Mouse (Mus musculus) heart, postnatal 4 days (tissue): Measurements from ENCODE around the gene Rapgef1. TPM values are rescaled to one million over a fixed set of nuclear protein-coding genes. Genes with fewer than 3 reads are reported as not detected.

Experiments used
- DNase-seq: peaks from one replicate; pipeline ENCODE4 v3.0.0; 2021
- total RNA-seq, 2 experiments: library from RNA; stranded (reverse); gene quantifications; 2 replicates each; pipeline ENCODE4 v1.2.3; 2021

The Rapgef1 gene
- 10 to 100 TPM; 96.3 to 98.4 TPM for total RNA-seq

DNA sequence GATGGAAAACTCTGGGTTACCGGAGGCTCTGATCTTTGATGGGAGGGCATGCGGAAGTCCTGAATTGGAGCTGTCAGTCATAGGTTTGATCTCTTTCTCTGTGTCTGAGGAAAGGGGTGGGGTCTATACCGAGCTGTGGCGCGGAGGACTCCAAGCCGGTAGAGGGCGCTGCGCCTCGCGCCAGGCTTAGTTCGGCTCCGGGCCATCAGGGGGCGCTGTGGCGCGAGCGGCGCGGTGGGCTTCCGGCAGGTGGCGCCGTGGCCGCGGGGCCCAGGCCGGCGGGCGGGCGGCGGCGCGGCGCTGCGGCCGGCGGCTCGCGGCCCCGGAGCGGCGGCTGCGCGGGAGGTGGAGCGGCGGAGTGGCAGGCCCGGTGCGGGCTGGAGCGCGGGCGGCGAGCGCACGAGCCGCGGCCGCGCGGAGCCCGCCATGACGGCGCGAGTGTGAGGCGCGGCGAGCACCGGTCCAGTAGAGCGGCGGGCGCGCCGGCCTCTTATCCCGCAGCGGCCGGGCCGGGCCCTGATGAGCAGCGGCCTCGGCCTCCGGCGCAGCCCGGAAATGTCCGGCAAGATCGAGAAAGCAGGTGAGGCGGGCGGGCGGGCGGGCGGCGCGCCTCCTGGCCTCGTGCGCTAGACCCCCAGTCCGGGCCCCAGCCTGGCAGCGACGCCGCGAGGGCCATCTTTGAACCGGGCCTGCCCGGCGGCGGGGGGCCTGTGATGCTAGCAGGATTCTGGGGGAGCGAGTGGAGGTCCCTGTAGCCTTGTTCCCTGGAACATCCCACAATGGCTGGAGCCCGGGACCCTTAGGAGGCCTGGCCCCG lies at the start of gene Rapgef1:
Gene Rapgef1, plus strand, starts transcription at position 237 of the 817 bp plus-strand sequence.
- peak; percentile 95 for DNase-seq

DNA sequence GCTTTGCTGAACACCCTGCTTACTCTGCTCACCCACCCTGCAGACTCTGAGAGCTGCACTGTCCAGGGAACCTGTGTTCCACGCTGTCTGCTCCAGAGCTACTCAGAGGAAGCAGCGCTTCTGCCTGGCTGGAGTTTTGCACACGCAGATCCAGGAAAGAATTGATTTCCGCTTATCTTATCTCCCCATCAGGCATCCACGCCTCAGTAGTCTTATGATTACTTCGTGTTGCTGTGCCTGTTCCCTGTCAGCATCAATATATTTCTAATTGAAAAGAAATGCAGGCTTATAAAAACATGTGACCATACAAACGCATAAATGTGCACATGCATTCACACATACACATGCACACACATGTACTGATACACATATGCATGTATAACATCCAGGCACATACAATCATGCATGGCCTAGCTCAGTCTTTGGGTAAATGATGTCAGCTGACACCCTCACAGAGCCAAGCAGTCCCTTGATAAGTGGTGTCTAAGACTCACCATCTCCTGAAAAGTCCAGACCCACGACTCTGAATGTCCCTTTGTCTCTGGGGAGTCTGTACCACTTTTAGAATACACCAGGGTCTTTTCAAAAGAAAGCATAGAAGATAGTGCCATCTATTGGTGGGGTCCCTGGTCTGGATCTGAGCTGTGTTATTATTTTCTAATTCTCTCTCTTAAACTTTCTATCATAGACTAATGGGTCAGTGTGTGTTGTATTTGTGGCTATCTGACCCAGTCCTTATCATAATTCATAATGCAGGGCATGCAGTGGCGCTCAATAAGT lies 47.4 kb upstream of the Rapgef1 start:
- DNase-seq: no peak

DNA sequence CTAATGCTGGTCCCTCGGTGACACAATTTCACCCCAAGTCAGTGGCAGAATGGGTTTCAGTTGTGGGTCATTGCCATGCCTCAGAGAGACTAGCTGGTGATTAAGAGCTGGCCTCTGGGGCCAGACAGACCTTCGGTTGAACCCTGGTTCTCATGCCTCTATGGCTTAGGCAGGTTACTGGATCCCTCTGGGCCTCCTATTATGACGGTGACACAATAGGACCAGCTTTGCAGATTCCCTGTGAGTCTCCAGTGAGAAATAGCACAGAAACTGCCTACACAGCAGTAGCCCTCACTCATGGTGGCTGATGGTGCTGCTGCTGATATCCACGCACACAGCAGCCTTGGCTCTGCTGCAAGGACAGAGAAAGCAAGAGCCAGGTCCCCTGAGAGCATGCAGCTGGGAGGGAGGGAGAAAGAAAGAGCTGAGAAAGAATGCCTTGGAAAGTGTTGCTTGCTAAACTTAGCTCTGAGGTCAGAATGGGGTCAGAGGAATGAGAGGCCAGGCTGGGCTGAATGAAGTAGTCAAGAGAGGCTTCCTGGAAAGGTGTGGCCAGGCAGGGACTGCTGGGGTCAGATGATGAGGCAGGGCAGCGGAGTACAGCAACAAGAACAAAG lies 46.6 kb upstream of the Rapgef1 start:
- DNase-seq: no peak

DNA sequence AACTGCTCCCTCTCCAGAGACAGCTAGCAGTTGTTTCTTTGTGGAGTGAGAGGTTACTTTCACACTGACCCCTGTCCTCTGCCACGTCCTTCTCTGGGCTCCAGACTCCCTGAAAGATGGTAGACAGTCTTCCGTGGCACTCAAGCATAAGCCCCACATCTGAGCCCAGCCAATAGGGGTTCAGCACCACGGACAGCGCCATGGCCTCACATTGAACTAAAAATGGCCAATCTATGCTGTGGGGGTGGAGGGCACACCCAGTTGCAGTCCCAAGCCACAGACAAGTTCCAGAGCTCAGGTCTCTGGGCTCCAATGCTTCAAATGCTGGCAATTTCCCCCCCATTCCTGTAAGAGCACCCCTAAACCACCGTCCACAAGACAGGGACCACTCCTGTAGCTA lies 45.9 kb upstream of the Rapgef1 start:
- peak; percentile 77 for DNase-seq

DNA sequence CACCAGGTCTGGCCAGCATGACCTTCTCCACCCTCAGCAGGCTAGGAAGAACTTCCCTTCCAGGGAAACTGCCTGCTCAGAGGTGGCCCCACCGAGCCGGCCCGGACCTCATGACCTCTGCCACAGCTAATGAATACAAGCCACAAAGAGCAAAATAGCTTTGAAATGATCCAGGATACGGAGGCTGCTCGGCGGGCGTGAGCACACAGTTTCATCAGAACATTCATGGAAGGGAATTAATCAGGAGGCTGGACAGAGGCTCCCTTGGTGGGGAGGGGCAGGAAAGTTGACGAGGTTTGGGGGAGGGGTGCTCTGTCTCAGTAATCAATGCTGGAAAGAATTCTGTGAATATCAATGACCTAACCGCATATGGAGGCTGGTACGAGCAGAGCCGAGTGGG lies 45.3 kb upstream of the Rapgef1 start:
- DNase-seq: no peak

DNA sequence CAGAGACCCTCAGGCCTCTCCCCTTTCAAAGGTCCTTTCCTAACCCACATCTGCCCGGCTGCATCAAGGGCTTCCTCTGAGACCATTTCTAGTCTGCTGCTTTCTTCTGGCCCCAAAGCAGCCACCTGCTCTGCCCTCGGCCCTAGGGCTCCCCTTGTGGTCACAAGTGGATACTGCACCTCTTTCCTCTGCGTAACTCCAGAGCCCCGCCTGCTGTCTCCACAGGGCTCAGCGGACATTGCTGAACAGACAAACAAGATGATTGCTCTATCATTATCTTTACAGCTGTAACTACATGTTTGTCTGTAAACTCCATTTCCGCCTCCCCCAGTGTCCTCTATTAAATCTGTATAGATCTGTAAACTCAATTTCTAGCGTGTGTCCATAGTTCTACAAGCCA lies 37.1 kb upstream of the Rapgef1 start:
- DNase-seq: peak; percentile 87

DNA sequence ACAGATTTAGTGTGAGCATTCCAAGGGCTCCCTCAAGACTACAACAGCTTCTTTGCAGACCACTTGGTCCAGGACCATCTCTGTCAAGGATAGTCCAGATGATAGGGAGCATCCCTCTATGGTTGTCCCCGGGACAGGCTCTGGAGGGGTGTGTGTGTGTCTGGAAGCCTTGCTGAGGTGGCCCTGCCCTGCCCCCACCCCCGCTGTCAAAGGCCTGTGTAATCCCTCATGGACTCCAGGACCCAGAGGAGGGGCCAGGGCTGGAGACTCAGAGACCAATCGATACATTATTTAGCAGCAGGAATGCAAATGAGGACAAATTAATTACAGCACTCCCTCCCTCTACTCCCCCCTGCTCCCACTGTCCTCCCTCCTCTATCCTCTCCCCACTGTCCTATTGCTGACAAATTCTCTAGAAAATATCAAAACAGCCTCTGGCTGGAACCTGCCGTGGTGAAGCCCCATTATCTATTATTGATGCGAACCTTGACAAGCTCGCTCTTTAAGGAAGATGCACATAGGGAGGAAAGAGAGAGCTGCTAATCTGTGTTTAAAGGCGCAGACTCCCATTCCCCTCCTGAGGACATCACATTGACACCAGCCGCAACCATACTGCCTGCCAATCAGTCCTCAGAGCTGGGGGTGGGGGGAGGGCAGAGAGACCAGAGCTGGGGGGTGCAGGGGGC lies 33.4 kb upstream of the Rapgef1 start:
- DNase-seq: no peak

DNA sequence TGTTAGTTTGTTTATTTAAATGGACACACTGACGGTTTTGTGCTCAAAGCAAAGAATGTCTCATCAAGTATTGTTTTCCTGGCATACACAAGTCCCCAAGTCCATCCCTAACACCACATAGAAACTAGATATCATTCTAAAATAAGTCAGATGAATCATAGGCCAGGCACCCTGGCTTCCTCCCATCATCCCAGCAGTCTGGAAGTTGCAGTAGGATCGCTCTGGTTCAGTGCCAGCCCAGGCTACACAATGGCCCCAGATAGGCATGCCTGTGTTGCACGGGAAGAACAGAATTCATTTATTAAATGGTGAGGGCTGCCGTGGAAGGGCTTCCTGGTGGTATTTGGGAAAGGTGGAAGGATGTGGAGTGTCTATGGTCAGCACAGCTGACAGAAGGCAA lies 31.5 kb upstream of the Rapgef1 start:
- DNase-seq: peak; percentile 45

DNA sequence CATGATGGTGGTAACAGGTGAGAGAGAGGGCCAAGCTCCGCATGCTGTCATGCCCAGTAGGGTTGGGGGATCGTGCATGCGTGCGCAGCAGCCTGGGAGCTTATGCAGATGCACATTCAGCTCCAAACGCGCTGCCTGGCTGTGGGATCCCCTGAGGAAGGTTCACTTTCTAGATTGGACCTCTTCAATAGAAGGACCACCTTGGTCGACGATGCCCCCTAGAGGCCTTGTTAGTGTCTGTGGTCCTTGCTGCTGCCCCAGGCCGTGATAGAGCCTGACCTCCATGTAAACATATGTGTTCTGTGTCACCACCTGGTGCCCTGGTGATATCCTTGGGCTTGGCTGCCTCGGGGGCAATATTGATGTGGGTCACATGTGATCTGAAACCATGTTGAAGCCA lies 30.3 kb upstream of the Rapgef1 start:
- DNase-seq: no peak

DNA sequence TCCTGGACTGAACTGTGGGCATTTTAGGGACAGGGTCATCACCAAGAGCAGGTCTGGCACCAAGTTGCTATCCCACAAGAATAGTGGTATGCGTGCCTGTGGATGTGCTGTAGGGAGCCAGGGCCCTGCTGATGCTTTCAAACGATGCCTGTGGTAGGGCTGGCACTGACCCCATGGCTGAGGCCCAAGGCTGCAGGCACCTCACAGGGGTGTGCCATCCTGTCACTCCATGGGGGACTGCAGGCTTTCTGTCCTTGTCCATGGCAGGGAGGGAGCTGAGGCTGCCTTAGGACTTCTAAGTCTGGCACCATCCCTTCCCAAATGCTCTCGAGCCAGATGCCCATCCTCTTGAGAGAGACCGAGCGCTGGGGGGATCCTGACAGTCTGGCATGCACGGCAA lies 27.9 kb upstream of the Rapgef1 start:
- DNase-seq: no peak

DNA sequence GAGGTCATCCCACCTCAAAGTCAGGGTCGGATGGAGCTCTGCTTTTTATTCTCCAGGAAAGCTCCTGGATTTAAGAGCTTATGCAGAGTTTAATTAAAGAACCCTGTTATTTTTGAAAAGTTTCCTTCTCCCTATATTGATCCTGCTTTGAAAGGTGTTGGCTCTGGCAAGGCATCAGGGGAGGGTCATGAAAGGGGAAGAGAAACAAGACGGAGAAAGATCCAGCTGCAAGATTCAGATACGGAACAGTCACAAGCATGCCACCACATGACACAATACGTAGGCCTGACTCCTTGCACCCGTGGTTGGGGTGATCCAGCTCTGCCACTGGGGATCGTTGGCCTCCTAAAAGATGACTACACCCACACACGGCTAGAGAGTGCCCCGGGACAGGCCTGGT lies 27.0 kb upstream of the Rapgef1 start:
- DNase-seq: no peak

DNA sequence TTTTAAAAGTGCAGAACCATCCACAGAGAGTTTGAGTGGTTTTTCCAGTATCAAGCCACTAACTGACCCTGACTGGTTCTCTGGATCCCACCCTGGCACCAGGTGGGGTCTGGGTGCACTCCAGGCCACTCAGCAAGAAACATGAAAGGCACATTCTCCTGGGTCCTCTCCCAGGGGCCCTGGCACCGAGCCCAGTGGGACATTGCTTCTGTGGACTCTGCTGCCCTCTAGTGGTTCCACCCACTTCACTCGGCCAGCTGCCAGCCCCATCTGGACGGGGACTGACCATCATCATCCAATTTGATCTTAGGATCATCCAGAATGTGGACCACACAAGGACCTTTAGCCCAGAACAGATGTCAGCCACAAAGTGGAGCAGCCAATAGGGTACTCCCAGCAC lies 15.6 kb upstream of the Rapgef1 start:
- DNase-seq: peak; percentile 92

DNA sequence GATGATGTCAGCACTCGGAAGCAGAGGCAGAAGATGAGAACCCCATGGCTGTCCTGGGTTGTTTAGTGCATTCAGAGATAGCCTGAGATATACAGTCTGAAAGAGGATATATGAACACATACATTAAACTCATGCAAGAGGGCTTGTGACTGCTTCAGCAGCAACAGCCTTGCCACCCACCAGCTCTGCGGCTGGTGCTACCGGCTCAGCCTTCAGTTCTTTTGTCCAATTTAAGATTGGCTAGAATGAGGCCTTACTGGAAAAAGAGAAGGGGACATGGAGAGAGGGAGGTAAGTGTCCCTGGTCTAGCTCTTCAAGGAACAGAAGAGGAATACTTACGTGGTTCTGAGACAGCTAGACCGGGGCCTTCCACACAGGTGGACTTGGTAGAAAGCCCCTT lies 13.9 kb upstream of the Rapgef1 start:
- no peak for DNase-seq

DNA sequence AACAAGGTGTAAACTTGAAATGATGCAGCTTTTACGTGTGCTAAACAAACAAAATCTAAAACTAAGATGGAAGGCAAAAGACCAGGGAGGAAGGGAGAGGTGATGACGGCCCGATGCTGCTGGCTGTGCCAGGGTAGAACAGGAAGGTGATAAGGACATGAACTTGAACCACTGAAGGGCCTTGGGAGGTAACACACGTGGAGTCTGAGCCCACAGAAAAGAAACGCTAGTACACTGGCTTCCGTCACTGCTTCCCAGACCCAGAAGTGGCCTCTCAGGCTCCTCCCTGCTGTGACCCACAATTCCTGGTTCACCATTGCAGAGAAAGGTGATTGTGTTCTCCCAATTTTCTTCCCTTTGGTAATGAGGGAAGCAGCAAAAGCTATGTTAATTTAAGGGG lies 13.1 kb upstream of the Rapgef1 start:
- no peak for DNase-seq

DNA sequence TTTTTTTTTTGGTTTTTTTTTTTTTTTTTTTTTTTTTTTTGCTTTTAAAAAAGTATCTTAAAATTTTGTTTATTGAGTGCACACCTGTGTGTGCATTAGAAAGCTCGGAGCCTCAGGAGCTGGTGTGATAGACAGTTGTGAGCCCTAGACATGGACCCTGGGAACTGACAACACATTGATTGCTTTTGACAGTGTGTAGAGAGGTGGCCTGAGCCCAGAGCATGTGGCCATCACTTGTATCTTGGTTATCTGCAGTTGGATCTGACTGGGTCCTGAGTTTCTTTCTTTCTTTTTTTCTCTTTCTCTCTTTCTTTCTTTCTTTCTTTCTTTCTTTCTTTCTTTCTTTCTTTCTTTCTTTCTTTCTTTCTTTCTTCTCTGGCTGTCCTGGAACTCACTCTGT lies 2.2 kb upstream of the Rapgef1 start:
- DNase-seq: no peak

DNA sequence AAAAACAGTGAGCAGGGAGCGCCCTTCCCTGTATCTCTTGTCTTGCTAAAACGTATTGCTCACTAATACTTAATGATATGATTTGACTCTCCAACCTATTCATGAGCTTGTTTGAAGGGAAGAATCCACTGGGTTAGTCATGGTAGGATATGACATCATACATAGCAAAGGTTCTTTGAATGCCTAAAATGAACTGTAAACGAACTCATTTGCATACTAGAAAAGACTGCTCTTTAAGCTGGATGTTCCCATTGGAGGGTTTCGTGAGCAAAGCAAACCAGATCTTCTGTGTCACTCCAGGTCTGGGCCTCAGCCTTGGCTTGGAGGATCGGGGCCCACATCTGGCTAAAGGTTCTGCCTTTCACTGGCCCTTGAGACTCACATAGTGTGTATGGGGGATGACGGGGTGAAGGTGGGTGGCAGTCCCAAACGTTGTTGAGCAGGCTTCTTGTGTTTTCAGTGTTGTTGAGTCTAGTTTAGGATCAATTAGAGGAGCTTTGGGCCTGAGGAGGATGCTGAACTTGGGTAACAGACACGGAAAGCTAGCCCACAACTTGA lies 515 bp upstream of the Rapgef1 start:
- DNase-seq: no peak

DNA sequence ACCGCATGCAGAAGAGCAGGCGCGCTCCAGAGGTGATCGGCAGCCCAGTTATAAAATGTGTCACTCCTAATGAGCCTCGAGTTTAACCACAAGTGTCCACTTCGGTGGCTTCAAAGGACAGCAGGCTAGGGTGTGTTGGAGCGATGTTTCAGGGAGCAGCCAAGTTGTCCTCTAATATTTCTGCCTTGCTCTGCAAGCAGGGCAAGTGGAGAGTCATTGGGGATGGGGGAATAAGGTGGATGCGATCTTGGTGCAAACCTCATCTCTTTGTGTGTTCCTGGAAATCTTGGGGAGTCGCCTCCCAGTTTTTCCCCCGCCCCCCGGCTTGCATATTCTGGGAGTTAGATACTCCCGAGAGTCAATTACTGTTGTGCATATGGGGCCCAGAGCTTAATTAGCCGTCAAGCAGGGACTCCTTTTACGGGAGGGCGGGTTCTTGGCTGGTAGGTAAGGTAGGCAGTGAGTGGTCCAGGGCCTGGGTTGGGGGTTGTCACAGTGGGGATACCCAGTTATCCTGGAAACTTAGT lies 844 bp downstream of the Rapgef1 start:
- DNase-seq: no peak

DNA sequence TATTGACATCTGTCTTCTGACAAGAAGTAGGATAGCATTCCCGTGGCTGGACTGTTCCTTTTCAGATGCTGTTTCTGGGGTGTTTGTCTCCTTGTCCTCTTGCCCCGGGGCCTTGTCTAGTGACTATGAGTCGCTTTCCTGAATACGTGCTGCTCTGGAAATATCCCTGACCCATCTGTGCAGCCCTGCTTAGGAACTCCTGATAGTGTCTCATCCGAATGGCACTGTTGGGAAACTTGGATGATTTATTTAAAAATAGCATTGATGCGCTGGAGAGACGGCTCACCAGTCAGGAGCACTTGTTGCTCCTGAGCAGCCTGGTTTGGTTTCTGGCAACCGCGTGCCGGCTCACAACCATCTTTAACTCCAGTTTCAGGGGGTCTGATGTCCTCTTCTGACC lies 1.6 kb downstream of the Rapgef1 start:
- no peak for DNase-seq

DNA sequence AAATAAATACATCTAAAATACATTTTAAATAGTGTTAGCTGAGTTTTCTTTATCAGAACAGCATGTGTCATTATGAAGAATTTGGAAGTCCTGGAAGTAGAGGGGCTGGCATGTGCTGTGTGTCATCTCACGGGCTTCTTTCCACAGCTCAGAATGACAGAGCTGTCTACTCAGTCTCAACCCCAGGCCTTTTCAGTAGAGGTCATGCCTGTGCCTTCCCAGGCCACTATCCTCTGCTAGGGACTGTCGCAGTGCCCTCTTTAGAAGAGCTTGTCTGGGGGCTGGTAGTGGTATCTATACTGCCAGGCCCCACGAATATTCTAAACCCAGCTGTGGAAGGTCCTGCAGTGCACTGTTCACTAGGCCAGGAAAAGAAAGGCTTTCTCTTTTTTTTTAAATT lies 2.1 kb downstream of the Rapgef1 start:
- DNase-seq: no peak

DNA sequence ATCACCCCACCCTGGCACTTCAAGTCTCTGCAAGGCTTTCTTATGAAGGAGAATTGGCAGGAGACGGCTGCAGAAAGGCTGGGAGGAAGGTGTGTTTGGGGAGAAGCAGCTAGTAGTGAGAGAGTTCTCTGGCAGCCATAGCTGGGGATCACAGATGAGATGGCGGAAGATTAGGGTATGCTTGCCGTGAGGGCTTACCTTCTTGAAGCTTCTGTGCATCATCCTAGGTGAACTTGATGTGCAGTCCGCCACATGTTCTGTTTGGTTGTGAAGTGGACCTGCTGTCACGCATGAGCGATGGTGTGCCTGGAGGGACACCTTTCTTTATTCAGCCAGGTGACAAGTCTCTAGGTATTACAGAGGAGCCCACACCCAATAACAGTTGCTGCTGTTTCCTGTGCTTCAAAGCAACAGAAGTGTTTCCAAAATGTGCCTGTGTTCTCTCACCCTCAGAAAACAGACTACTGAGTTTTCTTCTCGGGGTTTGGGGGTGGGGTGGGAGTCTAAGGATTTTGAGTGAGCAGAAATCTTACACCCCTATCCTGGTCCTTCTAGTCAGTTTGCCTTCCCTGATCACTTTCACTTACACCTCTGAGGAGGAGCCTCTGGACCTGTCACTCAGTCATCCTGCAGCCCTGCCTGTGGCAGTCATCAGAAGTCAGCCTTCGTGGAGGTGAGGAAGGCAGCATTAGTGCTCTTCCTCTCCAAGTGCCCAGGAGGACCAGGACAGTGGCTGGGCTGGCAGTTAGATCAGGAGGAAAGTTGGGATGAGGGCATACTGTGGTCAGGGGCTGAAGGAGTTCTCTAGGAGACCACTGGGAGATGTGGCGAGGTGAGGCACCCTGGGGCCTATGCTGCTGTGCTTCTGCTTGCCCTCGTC lies 2.8 kb downstream of the Rapgef1 start:
- no peak for DNase-seq
